Mouse (Mus musculus): ENCODE results near the gene Chmp2a. TPM values are rescaled to one million over a fixed set of nuclear protein-coding genes. Genes with fewer than 3 reads are reported as not detected.

Gene Chmp2a
- polyA plus RNA-seq, 1 experiment, result 229 TPM

DNA sequence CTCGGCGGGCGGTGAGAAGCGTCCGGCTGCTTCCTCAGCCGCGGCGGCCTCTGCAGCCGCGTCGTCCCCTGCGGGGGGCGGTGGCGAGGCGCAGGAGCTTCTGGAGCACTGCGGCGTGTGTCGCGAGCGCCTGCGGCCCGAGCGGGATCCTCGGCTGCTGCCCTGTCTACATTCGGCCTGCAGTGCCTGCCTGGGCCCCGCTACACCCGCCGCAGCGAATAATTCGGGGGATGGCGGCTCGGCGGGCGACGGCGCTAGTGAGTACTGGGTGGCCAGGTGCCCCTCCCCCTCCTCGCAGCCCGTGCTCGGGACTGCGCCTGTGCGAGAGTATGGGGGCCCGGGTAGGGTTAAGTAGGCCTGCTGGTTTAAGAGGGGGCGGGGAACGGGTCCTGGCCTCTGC, 9.8 kb downstream of the Chmp2a start:
- peaks cover 9% of the 10 kb centered on the region; the same call in 1 of the 2 replicates for H3K4me1 ChIP-seq (ENCODE audit: control insufficient read depth, insufficient read depth, low read length)
- TF ChIP-seq POLR2A (IDR thresholded peaks at IDR 0.05; ENCODE audit: extremely low read depth, insufficient read depth, low read length) (no peak), CTCF (IDR thresholded peaks at IDR 0.05; ENCODE audit: extremely low read depth, insufficient read depth, low read length) (no peak)

GRCm38 (mm10) chr7:13023928-13024731, 10.5 kb downstream of the Chmp2a start:
- H3K27ac ChIP-seq (ENCODE audit: insufficient read depth, low read length), result peak overlapping the region; percentile 94
- TF ChIP-seq CTCF (IDR thresholded peaks at IDR 0.05; ENCODE audit: extremely low read depth, insufficient read depth, low read length), result no peak
- TF ChIP-seq POLR2A (IDR thresholded peaks at IDR 0.05; ENCODE audit: extremely low read depth, insufficient read depth, low read length), result peak; percentile 69
- H3K4me3 ChIP-seq (ENCODE audit: insufficient read depth, low read length), result peak overlapping the region; percentile 59
- peaks cover 9% of the 10 kb centered on the region; the same call in 1 of the 2 replicates for H3K4me1 ChIP-seq (ENCODE audit: control insufficient read depth, insufficient read depth, low read length)

More for the DNA sequence above, 9.8 kb downstream of the Chmp2a start:
- peak overlapping the region; percentile 59 for H3K4me3 ChIP-seq (ENCODE audit: insufficient read depth, low read length)
- H3K27ac ChIP-seq (ENCODE audit: insufficient read depth, low read length), result peak overlapping the region; percentile 94

DNA sequence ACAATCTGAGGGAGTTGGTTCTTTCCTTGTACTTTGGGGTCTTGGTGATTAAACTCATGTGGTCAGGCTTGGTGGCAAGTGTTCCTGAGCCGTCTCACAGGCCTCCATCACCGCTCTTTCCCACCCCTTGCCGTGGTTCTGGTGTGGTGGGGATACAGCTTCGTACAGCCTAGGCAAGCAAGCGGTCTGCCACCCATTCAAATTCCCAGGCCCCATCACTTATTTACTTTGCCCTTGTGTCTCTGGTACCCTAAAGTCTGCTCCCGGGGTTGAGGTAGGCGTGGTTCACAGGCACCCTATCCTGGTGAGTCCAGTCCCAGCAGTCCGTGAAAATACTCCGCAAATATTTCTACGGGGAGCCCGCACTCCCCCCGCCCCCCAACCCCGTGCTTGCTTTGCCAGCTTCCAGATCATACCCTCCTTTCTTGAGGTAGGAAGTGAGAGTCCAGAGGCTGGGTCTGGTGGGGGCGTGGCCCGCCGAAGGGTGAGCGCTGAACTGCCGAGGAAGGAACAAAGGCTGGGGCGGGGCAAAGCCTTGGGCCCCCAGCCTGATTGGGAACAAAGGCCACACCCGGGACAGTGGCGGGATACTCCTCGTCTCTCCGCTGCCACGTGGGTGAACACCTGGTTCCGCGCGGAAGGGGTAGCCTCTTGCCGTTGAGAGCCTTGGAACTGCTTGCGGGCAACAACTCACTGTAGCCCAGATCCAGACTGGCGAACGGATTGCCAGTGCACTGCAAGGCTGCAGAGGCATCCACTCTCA, 11.7 kb downstream of the Chmp2a start:
- TF ChIP-seq CTCF (IDR thresholded peaks at IDR 0.05; ENCODE audit: extremely low read depth, insufficient read depth, low read length), result no peak
- TF ChIP-seq POLR2A (IDR thresholded peaks at IDR 0.05; ENCODE audit: extremely low read depth, insufficient read depth, low read length), result no peak
- peak overlapping the region; percentile 59 for H3K4me3 ChIP-seq (ENCODE audit: insufficient read depth, low read length)
- H3K4me1 ChIP-seq (ENCODE audit: control insufficient read depth, insufficient read depth, low read length), result peaks cover 9% of the 10 kb centered on the region; the same call in 1 of the 2 replicates
- H3K27ac ChIP-seq (ENCODE audit: insufficient read depth, low read length), result no peak overlapping the region

GRCm38 (mm10) chr7:13015217-13015616, 19.4 kb downstream of the Chmp2a start:
- Histone ChIP-seq H3K4me1 (ENCODE audit: control insufficient read depth, insufficient read depth, low read length) (no peaks in the 10 kb centered on the region), H3K4me3 (ENCODE audit: insufficient read depth, low read length) (no peak overlapping the region), H3K27ac (ENCODE audit: insufficient read depth, low read length) (no peak overlapping the region)
- TF ChIP-seq POLR2A (IDR thresholded peaks at IDR 0.05; ENCODE audit: extremely low read depth, insufficient read depth, low read length) (no peak), CTCF (IDR thresholded peaks at IDR 0.05; ENCODE audit: extremely low read depth, insufficient read depth, low read length) (no peak)

DNA sequence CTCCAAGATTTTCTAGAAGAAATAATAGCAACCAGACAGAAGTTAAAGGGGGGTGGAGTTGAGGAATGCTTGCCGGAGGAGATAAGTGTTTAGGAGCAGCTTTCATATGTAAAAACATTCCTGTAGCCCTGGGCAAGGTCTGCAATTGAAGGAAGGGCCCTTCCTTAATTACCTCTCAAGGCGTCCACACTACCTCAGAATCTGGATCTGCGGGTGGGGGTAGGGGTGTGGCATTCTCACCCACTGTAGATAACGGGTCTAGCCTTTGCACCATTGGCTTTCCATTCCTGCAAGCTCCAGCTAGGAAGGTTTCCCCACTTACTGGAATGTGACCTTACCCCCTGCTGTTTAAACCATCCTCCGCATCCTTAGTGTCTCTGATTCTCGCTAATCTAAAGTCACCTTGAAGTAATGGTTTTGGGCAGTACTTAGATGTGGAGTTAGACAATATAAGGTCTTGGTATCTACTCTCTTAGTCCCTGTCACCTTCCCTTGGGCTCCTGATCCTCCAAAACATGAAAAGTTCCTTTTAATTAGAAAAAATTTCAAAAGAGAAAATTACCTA, 20.2 kb downstream of the Chmp2a start:
- Histone ChIP-seq H3K27ac (ENCODE audit: insufficient read depth, low read length) (no peak overlapping the region), H3K4me1 (ENCODE audit: control insufficient read depth, insufficient read depth, low read length) (no peaks in the 10 kb centered on the region), H3K4me3 (ENCODE audit: insufficient read depth, low read length) (no peak overlapping the region)
- TF ChIP-seq POLR2A (IDR thresholded peaks at IDR 0.05; ENCODE audit: extremely low read depth, insufficient read depth, low read length) (no peak), CTCF (IDR thresholded peaks at IDR 0.05; ENCODE audit: extremely low read depth, insufficient read depth, low read length) (no peak)

- H3K4me3 ChIP-seq (ENCODE audit: insufficient read depth, low read length), result no peak overlapping the region
- no peak overlapping the region for H3K27ac ChIP-seq (ENCODE audit: insufficient read depth, low read length)
- H3K4me1 ChIP-seq (ENCODE audit: control insufficient read depth, insufficient read depth, low read length), result no peaks in the 10 kb centered on the region
- TF ChIP-seq POLR2A (IDR thresholded peaks at IDR 0.05; ENCODE audit: extremely low read depth, insufficient read depth, low read length) (no peak), CTCF (IDR thresholded peaks at IDR 0.05; ENCODE audit: extremely low read depth, insufficient read depth, low read length) (no peak)
These were observed 20.9 kb downstream of the Chmp2a start for GRCm38 (mm10) chr7:13013671-13014070.

GRCm38 (mm10) chr7:13010005-13010908, 24.4 kb downstream of the Chmp2a start, which contains the start of gene Zbtb45:
Gene Zbtb45, minus strand, starts transcription at chr7:13010034.
- TF ChIP-seq CTCF (IDR thresholded peaks at IDR 0.05; ENCODE audit: extremely low read depth, insufficient read depth, low read length) (no peak), POLR2A (IDR thresholded peaks at IDR 0.05; ENCODE audit: extremely low read depth, insufficient read depth, low read length) (no peak)
- Histone ChIP-seq H3K4me3 (ENCODE audit: insufficient read depth, low read length) (peak within 1 kb of the TSS; percentile 81), H3K4me1 (ENCODE audit: control insufficient read depth, insufficient read depth, low read length) (no peaks in the 10 kb centered on the region)

GRCm38 (mm10) chr7:13009143-13010004, 25.2 kb downstream of the Chmp2a start:
- Histone ChIP-seq H3K27ac (ENCODE audit: insufficient read depth, low read length) (peak overlapping the region; percentile 93), H3K4me3 (ENCODE audit: insufficient read depth, low read length) (peak overlapping the region; percentile 81), H3K4me1 (ENCODE audit: control insufficient read depth, insufficient read depth, low read length) (no peaks in the 10 kb centered on the region)
- peak; percentile 59 for TF ChIP-seq CTCF (IDR thresholded peaks at IDR 0.05; ENCODE audit: extremely low read depth, insufficient read depth, low read length)
- peak; percentile 79 for TF ChIP-seq POLR2A (IDR thresholded peaks at IDR 0.05; ENCODE audit: extremely low read depth, insufficient read depth, low read length)

More at GRCm38 (mm10) chr7:13010005-13010908, 24.4 kb downstream of the Chmp2a start, which contains the start of gene Zbtb45:
- H3K27ac ChIP-seq (ENCODE audit: insufficient read depth, low read length), result peak within 1 kb of the TSS; percentile 93

Data from cortical plate, adult 2 months (tissue).